Mouse (Mus musculus): ENCODE measurements around the gene Ranbp3. TPM values are rescaled to one million over a fixed set of nuclear protein-coding genes. Genes with fewer than 3 reads are reported as not detected.

Ranbp3 gene
- polyA plus RNA-seq (2012; rRNA removed), result 29.8 and 33.2 TPM in 2 replicates

DNA sequence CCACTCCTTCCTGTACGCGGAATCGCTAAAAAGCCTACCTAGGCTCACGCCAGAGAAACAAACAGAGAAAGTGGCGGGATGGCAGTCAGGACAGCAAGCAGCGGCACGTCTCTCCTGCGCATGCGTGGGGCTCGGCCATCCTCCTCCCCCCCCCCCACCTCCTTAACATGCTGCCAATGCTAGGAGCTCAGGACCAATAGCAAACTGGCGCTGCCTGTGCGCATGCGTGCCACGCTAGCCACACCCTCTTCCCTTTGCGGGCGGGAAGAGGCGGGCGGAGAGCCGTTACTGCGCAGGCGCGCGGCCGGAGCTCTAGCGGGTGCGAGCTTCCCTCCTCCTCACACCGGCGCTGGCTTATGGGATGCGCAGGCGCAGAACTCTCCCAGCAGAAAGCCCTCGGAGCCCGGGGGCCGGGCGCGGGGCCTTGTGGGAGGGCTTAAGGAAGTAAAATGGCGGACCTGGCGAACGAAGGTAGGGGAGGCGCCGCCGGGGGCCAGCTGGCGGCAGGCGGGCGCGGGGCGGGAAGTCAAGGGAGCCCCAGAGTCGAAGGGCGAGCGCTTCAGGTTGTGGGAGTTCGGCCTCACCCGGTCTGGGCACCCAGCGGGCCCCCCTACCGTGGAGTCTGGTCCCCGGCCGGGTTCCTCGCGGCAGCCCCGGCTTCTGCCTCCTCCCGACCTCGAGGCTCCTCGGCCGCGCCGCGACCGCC lies at the start of gene Ranbp3:
Gene Ranbp3, plus strand, starts transcription at position 354 of the 706 bp plus-strand sequence.

DNA sequence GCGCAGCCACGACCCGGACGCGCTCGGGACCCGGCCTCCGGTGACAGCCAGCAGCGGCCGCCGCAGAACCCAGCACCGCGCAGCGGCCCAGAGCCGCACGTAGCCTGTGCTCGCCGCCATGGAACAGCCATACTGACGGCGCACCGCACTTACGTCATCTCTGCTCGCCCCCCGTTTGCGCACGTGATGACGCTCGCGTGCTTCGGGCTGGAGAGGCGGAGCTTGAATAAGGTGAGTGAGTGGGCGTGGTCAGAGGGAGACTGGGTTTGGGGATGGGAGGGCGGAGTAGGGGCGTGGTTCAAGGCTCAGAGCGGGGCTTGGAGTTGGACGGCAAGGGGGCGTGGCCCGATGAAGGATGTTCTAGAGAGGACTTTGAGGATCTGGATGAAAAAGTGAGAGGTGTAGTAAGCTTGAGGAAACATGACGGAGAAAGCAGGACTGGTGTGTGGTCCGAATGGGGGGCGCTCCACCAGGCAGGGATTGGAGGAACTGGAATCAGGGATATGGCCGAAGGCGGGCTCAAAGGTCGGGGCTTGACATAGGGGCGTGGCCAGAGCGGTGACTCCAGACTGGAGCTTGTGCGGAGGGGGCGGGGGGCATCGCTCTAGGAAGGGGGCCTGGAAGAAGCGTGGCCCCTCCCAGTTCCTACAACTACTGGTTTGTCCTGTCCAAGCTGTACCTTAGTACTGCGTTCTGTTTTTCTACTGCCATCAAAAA lies 46.2 kb upstream of the Ranbp3 start, which contains the start of gene Lonp1:
Gene Lonp1, minus strand, starts transcription at position 134 of the 717 bp plus-strand sequence.

DNA sequence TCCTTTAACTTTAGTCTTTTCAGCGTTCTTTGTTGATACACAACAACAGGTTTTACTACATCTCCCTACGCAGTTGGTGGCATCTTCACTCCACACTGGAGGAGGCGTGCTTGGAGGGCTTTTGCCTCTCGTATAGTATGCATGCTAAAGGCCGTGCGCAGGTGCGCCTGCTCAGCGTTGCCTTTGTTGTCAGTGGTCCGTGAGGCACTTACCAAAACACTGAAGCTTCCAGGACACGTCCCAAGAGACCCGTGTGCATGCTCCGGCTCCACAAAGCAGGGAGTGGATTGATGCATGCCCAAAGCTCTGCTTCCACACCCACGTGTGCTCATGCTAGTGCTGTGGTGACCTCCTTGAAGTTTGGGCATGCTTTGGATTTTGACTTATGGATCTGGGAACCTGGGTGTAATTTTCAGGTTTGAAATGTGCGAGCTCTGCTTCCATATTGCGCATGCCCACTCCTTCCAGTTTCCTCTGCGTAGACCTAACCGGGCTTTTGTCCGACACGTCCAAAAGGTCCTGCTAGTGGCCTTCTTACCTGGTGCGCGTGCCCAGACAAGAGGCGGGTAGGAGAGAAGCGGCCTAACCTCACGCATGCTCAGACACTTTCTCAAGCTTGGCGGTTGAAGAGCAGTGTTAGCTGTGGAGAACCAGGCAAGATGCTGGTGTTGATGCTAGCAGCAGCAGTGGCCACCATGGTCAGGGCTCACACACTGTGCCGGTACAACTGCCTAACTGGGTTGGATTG lies 45.4 kb upstream of the Ranbp3 start, which contains the start of gene Catsperd:
Gene Catsperd, plus strand, starts transcription at position 614 of the 748 bp plus-strand sequence.

DNA sequence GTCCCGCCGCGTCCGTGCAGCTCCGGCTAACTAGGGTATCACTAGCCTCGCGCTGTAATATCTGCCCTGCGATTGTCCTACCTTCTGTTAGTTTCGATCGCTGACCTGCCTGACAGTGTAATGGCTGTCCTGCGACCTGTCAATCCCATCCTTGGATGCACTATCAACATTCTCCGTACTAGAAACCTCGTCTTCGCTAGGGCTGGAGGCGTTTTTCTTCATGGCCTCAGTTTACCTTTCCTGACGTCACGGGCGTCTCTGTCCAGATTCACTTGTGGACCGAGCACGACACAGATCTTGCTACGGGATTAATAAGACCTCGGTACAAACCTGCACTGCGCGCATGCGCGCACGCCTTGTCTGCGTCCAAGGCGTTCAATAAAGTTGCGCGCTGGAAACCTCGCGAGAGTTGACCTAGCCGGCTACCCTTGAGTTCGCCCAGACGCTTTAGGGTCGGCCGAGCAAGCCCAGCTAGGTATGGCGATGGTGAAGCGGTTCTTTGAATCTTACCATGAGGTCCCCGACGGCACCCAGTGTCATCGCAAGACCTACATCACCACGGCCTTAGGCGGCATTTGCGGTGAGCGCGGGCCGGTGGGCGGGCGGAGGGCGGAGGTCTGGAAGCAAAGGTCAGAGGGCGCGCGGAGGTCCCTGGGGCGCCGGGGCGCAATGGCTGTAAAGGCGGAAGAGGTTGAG lies 44.4 kb downstream of the Ranbp3 start, which contains the start of the genes Ndufa11 and Vmac:
Gene Ndufa11, plus strand, starts transcription at position 405 of the 696 bp plus-strand sequence.
Gene Vmac, minus strand, starts transcription at position 660 of the 696 bp plus-strand sequence.

DNA sequence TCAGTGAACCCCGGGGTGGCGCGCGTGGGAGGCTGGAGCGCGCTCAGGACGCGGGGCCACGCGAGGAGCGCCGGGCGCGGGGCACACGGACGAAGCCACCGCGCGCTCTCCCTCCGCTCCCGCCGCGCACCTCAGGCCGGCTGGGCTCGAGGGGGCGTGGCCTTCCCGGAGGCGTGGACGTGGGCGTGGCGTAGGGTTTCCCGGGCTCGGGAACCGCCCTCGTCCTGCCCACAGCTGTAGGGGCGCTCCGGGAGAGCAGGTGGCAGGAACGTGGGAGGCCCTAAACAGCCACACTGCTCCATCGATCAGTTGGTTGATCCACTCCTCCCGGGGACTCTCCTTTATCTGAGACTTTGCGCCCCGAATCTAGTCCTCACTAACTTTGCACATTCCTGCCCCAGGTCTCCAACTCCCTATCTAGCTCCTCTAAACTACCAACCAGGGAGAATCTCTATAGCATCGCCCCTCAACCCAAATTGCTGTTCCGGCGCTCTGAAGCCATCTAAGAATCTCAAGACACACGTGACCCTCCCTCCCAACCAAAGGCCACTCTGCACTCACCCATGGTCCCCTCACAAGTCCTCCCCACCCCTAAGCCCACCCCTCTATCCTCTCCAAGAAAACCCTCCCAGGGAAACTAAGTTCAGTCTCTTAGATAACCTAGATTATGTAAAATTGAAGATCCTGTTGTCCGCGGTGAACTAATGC lies 84.5 kb downstream of the Ranbp3 start, which contains the start of gene Nrtn:
Gene Nrtn, minus strand, starts transcription at position 115 of the 708 bp plus-strand sequence.

Other genes starting within 250 kb of the Ranbp3 start
- gene Ptprs, start 196.8 kb upstream of the Ranbp3 start, polyA plus RNA-seq (2012; rRNA removed), result 15.9 and 17.3 TPM in 2 replicates
- gene Znrf4, start 160.9 kb upstream of the Ranbp3 start, polyA plus RNA-seq (2012; rRNA removed), result not detected in 2 replicates
- 0.30 and 0.31 TPM in 2 replicates for gene Gm20219, start 118.9 kb upstream of the Ranbp3 start, polyA plus RNA-seq (2012; rRNA removed)
- gene Safb2, start 88.7 kb upstream of the Ranbp3 start, polyA plus RNA-seq (2012; rRNA removed), result 26.2 and 32.8 TPM in 2 replicates
- 30.5 and 36.2 TPM in 2 replicates for gene Safb, start 88.5 kb upstream of the Ranbp3 start, polyA plus RNA-seq (2012; rRNA removed)
- 112 and 130 TPM in 2 replicates for gene 2410015M20Rik, start 63.5 kb upstream of the Ranbp3 start, polyA plus RNA-seq (2012; rRNA removed)
- 2,016 and 2,146 TPM in 2 replicates for gene Rpl36, start 59.9 kb upstream of the Ranbp3 start, polyA plus RNA-seq (2012; rRNA removed)
- gene Lonp1, start 46.4 kb upstream of the Ranbp3 start, polyA plus RNA-seq (2012; rRNA removed), result 49.0 and 55.3 TPM in 2 replicates
- 0.78 and 0.80 TPM in 2 replicates for gene Catsperd, start 45.2 kb upstream of the Ranbp3 start, polyA plus RNA-seq (2012; rRNA removed)
- 126 and 130 TPM in 2 replicates for gene Ndufa11, start 44.5 kb downstream of the Ranbp3 start, polyA plus RNA-seq (2012; rRNA removed)
- gene Vmac, start 44.7 kb downstream of the Ranbp3 start, polyA plus RNA-seq (2012; rRNA removed), result 3.6 and 3.7 TPM in 2 replicates
- 1.1 and 1.3 TPM in 2 replicates for gene Nrtn, start 84.2 kb downstream of the Ranbp3 start, polyA plus RNA-seq (2012; rRNA removed)
- gene Dus3l, start 91.5 kb downstream of the Ranbp3 start, polyA plus RNA-seq (2012; rRNA removed), result 13.6 and 16.6 TPM in 2 replicates
- 0.54 and 0.63 TPM in 2 replicates for gene Prr22, start 97.0 kb downstream of the Ranbp3 start, polyA plus RNA-seq (2012; rRNA removed)
- 4.3 and 5.1 TPM in 2 replicates for gene Rfx2, start 157.7 kb downstream of the Ranbp3 start, polyA plus RNA-seq (2012; rRNA removed)
- gene Acsbg2, start 201.2 kb downstream of the Ranbp3 start, polyA plus RNA-seq (2012; rRNA removed), result not detected in 2 replicates
- gene 1700061G19Rik, start 202.2 kb downstream of the Ranbp3 start, polyA plus RNA-seq (2012; rRNA removed), result 0.02 and 0.04 TPM in 2 replicates

All from liver, embryonic 18 days (tissue).